20 mouse cellular contexts compared by ENCODE assay signal in genomic region chr6:141161626-141162233, GRCm38 (mm10).
A peak's percentile ranks its signal among the peaks of the same experiment; 100 is the strongest.
DNase-seq lines count a peak whose midpoint lies in the region; ATAC-seq and TF ChIP-seq lines count a peak whose summit lies in the region.
"Had no signal": no experiment of that assay in that cellular context is flagged by ENCODE, and none has a peak within 500 bp of the region (broad histone marks: within the 10 kb centered on the region; RNA-seq: fewer than 3 reads in every experiment).

No protein-coding gene starts in this region.

- H3K9me3 ChIP-seq in heart, embryonic 16.5 days (replicated peaks; ENCODE audit: control insufficient read depth, low read length): no peaks in the 10 kb centered on the region
- H3K9me3 ChIP-seq in heart, embryonic 11.5 days (replicated peaks; ENCODE audit: control insufficient read depth, low read length): no peaks in the 10 kb centered on the region
- H3K9me3 ChIP-seq in lung, embryonic 14.5 days (ENCODE audit: low read depth, low read length): no peaks in the 10 kb centered on the region
- H3K9me3 ChIP-seq in stomach, embryonic 15.5 days: no peaks in the 10 kb centered on the region
- H3K9me3 ChIP-seq: embryonic facial prominence, embryonic 13.5 days; forebrain, embryonic 10.5 days; hindbrain, embryonic 10.5 days had no signal

- H3K9ac ChIP-seq in heart, embryonic 16.5 days (ENCODE audit: low read length): no peak overlapping the region
- H3K9ac ChIP-seq in heart, embryonic 11.5 days (ENCODE audit: low read depth, low read length): no peak overlapping the region
- no peak overlapping the region for H3K9ac ChIP-seq in lung, embryonic 14.5 days
- no peak overlapping the region for H3K9ac ChIP-seq in stomach, embryonic 15.5 days
- H3K9ac ChIP-seq: embryonic facial prominence, embryonic 13.5 days; liver, embryonic 14.5 days; midbrain, embryonic 13.5 days had no signal

- DNase-seq in lung, embryonic 14.5 days: peak; percentile 61
- DNase-seq in lung, postnatal 4 days: no peak
- DNase-seq in kidney, postnatal 10 days: peak; percentile 61
- DNase-seq in right cerebral cortex, postnatal 14 days: no peak
- DNase-seq in cerebellum, postnatal 14 days: no peak
- DNase-seq: adrenal gland, adult 2 months; cerebellum, adult 11 months; right cerebral cortex, adult 18-20 months; thymus, adult 18-20 months had no signal

- no peaks in the 10 kb centered on the region for H3K36me3 ChIP-seq in heart, embryonic 16.5 days (ENCODE audit: control insufficient read depth, insufficient read depth)
- H3K36me3 ChIP-seq in heart, embryonic 11.5 days (ENCODE audit: control insufficient read depth, insufficient read depth, low read length): no peaks in the 10 kb centered on the region
- no peaks in the 10 kb centered on the region for H3K36me3 ChIP-seq in lung, embryonic 14.5 days (ENCODE audit: insufficient read depth)
- no peaks in the 10 kb centered on the region for H3K36me3 ChIP-seq in stomach, embryonic 15.5 days
- H3K36me3 ChIP-seq: embryonic facial prominence, embryonic 13.5 days; forebrain, embryonic 10.5 days; G1E; hindbrain, embryonic 10.5 days; midbrain, embryonic 13.5 days had no signal

- H3K4me2 ChIP-seq in heart, embryonic 16.5 days (ENCODE audit: low read depth, low read length): no peak overlapping the region
- no peak overlapping the region for H3K4me2 ChIP-seq in heart, embryonic 11.5 days
- H3K4me2 ChIP-seq in lung, embryonic 14.5 days: no peak overlapping the region
- no peak overlapping the region for H3K4me2 ChIP-seq in stomach, embryonic 15.5 days
- H3K4me2 ChIP-seq: embryonic facial prominence, embryonic 13.5 days; midbrain, embryonic 13.5 days had no signal

- 61% methylated on average over 3 of the region's 3 CpGs for WGBS in heart, embryonic 16.5 days
- WGBS in heart, embryonic 11.5 days (ENCODE audit: insufficient replicate concordance): 73% methylated on average over 3 of the region's 3 CpGs
- 32% methylated on average over 3 of the region's 3 CpGs for WGBS in lung, embryonic 14.5 days
- 33% methylated on average over 3 of the region's 3 CpGs for WGBS in stomach, embryonic 15.5 days

- no peak overlapping the region for H3K4me3 ChIP-seq in heart, embryonic 16.5 days (ENCODE audit: low read length)
- H3K4me3 ChIP-seq in heart, embryonic 11.5 days (ENCODE audit: low read depth, low read length): no peak overlapping the region
- H3K4me3 ChIP-seq in lung, embryonic 14.5 days (ENCODE audit: low read depth, low read length): no peak overlapping the region
- H3K4me3 ChIP-seq in stomach, embryonic 15.5 days (replicated peaks): no peak overlapping the region
- H3K4me3 ChIP-seq: embryonic facial prominence, embryonic 13.5 days; forebrain, embryonic 10.5 days; hindbrain, embryonic 10.5 days; midbrain, embryonic 13.5 days had no signal

- no peaks in the 10 kb centered on the region for H3K27me3 ChIP-seq in heart, embryonic 16.5 days (ENCODE audit: control insufficient read depth, insufficient read depth, low read length)
- no peaks in the 10 kb centered on the region for H3K27me3 ChIP-seq in heart, embryonic 11.5 days (ENCODE audit: control insufficient read depth, insufficient read depth, low read length)
- H3K27me3 ChIP-seq in lung, embryonic 14.5 days (ENCODE audit: insufficient read depth, low read length): no peaks in the 10 kb centered on the region
- no peaks in the 10 kb centered on the region for H3K27me3 ChIP-seq in stomach, embryonic 15.5 days (replicated peaks)
- H3K27me3 ChIP-seq: embryonic facial prominence, embryonic 13.5 days; midbrain, embryonic 13.5 days had no signal

- 0 out of 2 replicates have a peak, but pooled peaks have one; percentile 14 for ATAC-seq in heart, embryonic 16.5 days (replicated peaks; ENCODE audit: extremely low read depth, insufficient read depth, low FRiP score)
- ATAC-seq in heart, embryonic 11.5 days (replicated peaks; ENCODE audit: insufficient number of reproducible peaks, low FRiP score, low TSS enrichment): no peak
- peak; percentile 83 for ATAC-seq in lung, embryonic 14.5 days (ENCODE audit: insufficient read depth)
- peak; percentile 82 for ATAC-seq in stomach, embryonic 15.5 days (ENCODE audit: insufficient read depth, low FRiP score, low read depth)
- ATAC-seq: inflammation-experienced regulatory T-cells, adult 6 months; midbrain, embryonic 13.5 days had no signal

- no peaks in the 10 kb centered on the region for H3K4me1 ChIP-seq in heart, embryonic 16.5 days (ENCODE audit: control insufficient read depth, insufficient read depth, low read length)
- H3K4me1 ChIP-seq in heart, embryonic 11.5 days (ENCODE audit: control insufficient read depth, insufficient read depth, low read length): no peaks in the 10 kb centered on the region
- H3K4me1 ChIP-seq in lung, embryonic 14.5 days (ENCODE audit: insufficient read depth): no peaks in the 10 kb centered on the region; the same call in 1 of the 2 replicates
- no peaks in the 10 kb centered on the region for H3K4me1 ChIP-seq in stomach, embryonic 15.5 days
- H3K4me1 ChIP-seq: forebrain, embryonic 10.5 days; hindbrain, embryonic 10.5 days; midbrain, embryonic 13.5 days had no signal

- no peak overlapping the region for H3K27ac ChIP-seq in heart, embryonic 16.5 days (ENCODE audit: low read length)
- no peak overlapping the region for H3K27ac ChIP-seq in heart, embryonic 11.5 days (ENCODE audit: low read depth, low read length)
- peak overlapping the region; percentile 42; the same call in 1 of the 2 replicates for H3K27ac ChIP-seq in lung, embryonic 14.5 days (ENCODE audit: low read depth)
- H3K27ac ChIP-seq in stomach, embryonic 15.5 days: peak overlapping the region; percentile 78
- H3K27ac ChIP-seq: embryonic facial prominence, embryonic 13.5 days; forebrain, embryonic 10.5 days; hindbrain, embryonic 10.5 days; liver, embryonic 14.5 days; macrophage; midbrain, embryonic 13.5 days had no signal

- no peak for TF ChIP-seq CTCF in lung, embryonic 14.5 days (IDR thresholded peaks at IDR 0.05; ENCODE audit: low read depth)

Comparison
In these comparisons a context has a peak if more than half of its experiments do, and no peak if none do; other contexts are left out.
1. DNase-seq: peak in lung, embryonic 14.5 days (single experiment) and kidney, postnatal 10 days (single experiment); none in lung, postnatal 4 days (0 of 2), right cerebral cortex, postnatal 14 days (single experiment) and cerebellum, postnatal 14 days (0 of 2).
2. H3K27ac ChIP-seq: peak in lung, embryonic 14.5 days (single experiment) and stomach, embryonic 15.5 days (single experiment); none in heart, embryonic 16.5 days (single experiment) and heart, embryonic 11.5 days (single experiment).